Mouse (Mus musculus) cerebellum, adult 2 months (tissue): Measurements from ENCODE around the gene Tmem141. TPM values are rescaled to one million over a fixed set of nuclear protein-coding genes. Genes with fewer than 3 reads are reported as not detected.
A peak's percentile ranks its signal among the peaks of the same experiment; 100 is the strongest.

Experiments used
- DNase-seq, 2 experiments: peaks; one replicate each; pipeline ENCODE4 v3.0.0; 2021
- H3K27ac ChIP-seq: fragments of 200-500 bp; 2 replicates; pipeline ENCODE4 v1.5.1; 2012; ENCODE audit warnings: low read length, control low read depth, inconsistent platforms; ENCODE audit not compliant: insufficient read depth
- H3K27me3 ChIP-seq: fragments of 200-500 bp; 2 replicates; pipeline ENCODE4 v1.6.1; 2012; ENCODE audit warnings: inconsistent platforms, mild to moderate bottlenecking, low read length, moderate library complexity; ENCODE audit not compliant: control insufficient read depth, insufficient read depth
- H3K4me1 ChIP-seq: fragments of 200-500 bp; 2 replicates; pipeline ENCODE4 v1.6.1; 2011; ENCODE audit warnings: low read length; ENCODE audit not compliant: control insufficient read depth, insufficient read depth
- H3K4me3 ChIP-seq: fragments of 200-500 bp; replicated peaks from 2 replicates; pipeline ENCODE3; 2011; ENCODE audit warnings: mild to moderate bottlenecking, low read depth, low read length, control low read depth; ENCODE audit not compliant: insufficient read depth
- CTCF ChIP-seq: fragments of 200-500 bp; IDR thresholded peaks from 2 replicates; pipeline ENCODE4 v1.5.1; 2011; ENCODE audit warnings: low read depth, mild to moderate bottlenecking, control low read depth, low read length, moderate library complexity, borderline replicate concordance; ENCODE audit not compliant: insufficient read depth
- POLR2A ChIP-seq: fragments of 200-500 bp; IDR thresholded peaks from 2 replicates; pipeline ENCODE4 v1.6.1; 2011; ENCODE audit warnings: low read length, control low read depth, borderline replicate concordance; ENCODE audit not compliant: insufficient read depth
- WGBS: fragments of 180-500 bp; shearing (Covaris S2); methylation state at CpG from one replicate; pipeline ENCODE4 v1.1.7; 2018; 5-methylcytosine and 5-hydroxymethylcytosine counted together
- polyA plus RNA-seq: library from polyadenylated mRNA; depleted of rRNA; stranded (reverse); fragments of >200 nt; gene quantifications from 2 replicates; pipeline ENCODE4 v1.2.3, GENCODE M21; 2012

Gene Tmem141
- polyA plus RNA-seq, 1 experiment = 85.7 TPM

GRCm38 (mm10) chr2:25600037-25600436 is 21.8 kb downstream of the Tmem141 start:
- Histone ChIP-seq H3K4me1 (peaks cover 16% of the 10 kb centered on the region), H3K4me3 (no peak overlapping the region), H3K27me3 (no peaks in the 10 kb centered on the region), H3K27ac (no peak overlapping the region)
- DNase-seq = no peak
- 49% methylated on average over 2 of the region's 2 CpGs for WGBS
- TF ChIP-seq CTCF = no peak
- no peak for TF ChIP-seq POLR2A

- Histone ChIP-seq H3K4me1 (peaks cover 16% of the 10 kb centered on the region), H3K27me3 (no peaks in the 10 kb centered on the region), H3K4me3 (no peak overlapping the region), H3K27ac (no peak overlapping the region)
- 97% methylated on average over 1 of the region's 1 CpGs for WGBS
- no peak for DNase-seq
- TF ChIP-seq CTCF (no peak), POLR2A (no peak)
Measured at GRCm38 (mm10) chr2:25598749-25599148, 23.1 kb downstream of the Tmem141 start.

- no peak for TF ChIP-seq POLR2A
- TF ChIP-seq CTCF = no peak
- no peak overlapping the region for H3K27ac ChIP-seq
- no peak for DNase-seq
- H3K4me1 ChIP-seq = peaks cover 5% of the 10 kb centered on the region
- H3K27me3 ChIP-seq = no peaks in the 10 kb centered on the region
- 97% methylated on average over 5 of the region's 5 CpGs for WGBS
- H3K4me3 ChIP-seq = no peak overlapping the region
Measured at GRCm38 (mm10) chr2:25596765-25597510, 24.9 kb downstream of the Tmem141 start.

- TF ChIP-seq CTCF = peak; percentile 65; the same call in 1 of the 2 replicates
- no peak for TF ChIP-seq POLR2A
- Histone ChIP-seq H3K27ac (no peak overlapping the region), H3K4me3 (no peak overlapping the region), H3K4me1 (no peaks in the 10 kb centered on the region), H3K27me3 (no peaks in the 10 kb centered on the region)
- WGBS = 57% methylated on average over 2 of the region's 2 CpGs
- peak; percentile 49 to 50 for DNase-seq
Measured at GRCm38 (mm10) chr2:25591863-25592262, 29.9 kb downstream of the Tmem141 start.

- DNase-seq = no peak
Measured at GRCm38 (mm10) chr2:25588227-25588907, 33.4 kb downstream of the Tmem141 start.

GRCm38 (mm10) chr2:25587290-25587689 is 34.5 kb downstream of the Tmem141 start:
- Histone ChIP-seq H3K4me3 (no peak overlapping the region), H3K27me3 (no peaks in the 10 kb centered on the region), H3K4me1 (peaks cover 33% of the 10 kb centered on the region), H3K27ac (no peak overlapping the region)
- TF ChIP-seq POLR2A = no peak
- TF ChIP-seq CTCF = no peak
- WGBS = 91% methylated on average over 8 of the region's 8 CpGs
- DNase-seq = no peak

More at GRCm38 (mm10) chr2:25588227-25588907, 33.4 kb downstream of the Tmem141 start:
- WGBS = 90% methylated on average over 8 of the region's 8 CpGs
- Histone ChIP-seq H3K27me3 (no peaks in the 10 kb centered on the region), H3K27ac (no peak overlapping the region), H3K4me3 (no peak overlapping the region), H3K4me1 (peaks cover 22% of the 10 kb centered on the region)
- TF ChIP-seq POLR2A (no peak), CTCF (no peak)

GRCm38 (mm10) chr2:25585601-25586000 is 36.2 kb downstream of the Tmem141 start:
- peak in 1 of 2 experiments; percentile 28 for DNase-seq
- no peak overlapping the region for H3K27ac ChIP-seq
- WGBS = 18% methylated on average over 3 of the region's 3 CpGs

More at GRCm38 (mm10) chr2:25585601-25586000, 36.2 kb downstream of the Tmem141 start:
- TF ChIP-seq CTCF = no peak
- no peak for TF ChIP-seq POLR2A
- Histone ChIP-seq H3K27me3 (no peaks in the 10 kb centered on the region), H3K4me1 (peaks cover 36% of the 10 kb centered on the region), H3K4me3 (no peak overlapping the region)
